Mouse (Mus musculus): ENCODE measurements around the gene Trpm6. TPM values are rescaled to one million over a fixed set of nuclear protein-coding genes. Genes with fewer than 3 reads are reported as not detected.

Gene Trpm6
- polyA plus RNA-seq, 1 experiment from 2014 or later: 0.03 TPM

DNA sequence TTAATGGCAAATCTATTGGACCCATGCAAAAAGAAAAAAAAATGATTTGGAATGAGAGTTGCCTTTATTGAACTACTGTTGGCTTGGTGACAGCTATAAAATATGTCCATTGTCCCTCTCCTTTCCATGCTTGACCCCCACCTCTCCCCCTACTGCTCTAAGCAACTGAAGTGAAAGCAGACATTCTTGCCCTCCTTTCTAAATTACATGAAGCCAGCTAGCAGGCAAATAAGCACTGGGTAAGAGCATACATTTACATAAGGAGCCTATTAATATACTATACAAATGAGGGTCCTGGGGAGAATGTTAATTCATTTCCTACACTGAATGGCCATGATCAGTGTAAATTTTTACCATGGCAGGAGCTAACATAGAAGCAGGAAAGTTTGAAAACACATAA, 148.5 kb downstream of the Trpm6 start:
- no peak for DNase-seq
- Histone ChIP-seq H3K27me3 (no peaks in the 10 kb centered on the region), H3K9me3 (replicated peaks) (no peaks in the 10 kb centered on the region), H3K36me3 (no peaks in the 10 kb centered on the region), H3K27ac (no peak overlapping the region), H3K4me1 (replicated peaks) (no peaks in the 10 kb centered on the region), H3K4me2 (no peak overlapping the region), H3K4me3 (replicated peaks) (no peak overlapping the region), H3K9ac (no peak overlapping the region)
- no peak for ATAC-seq (ENCODE audit: low read depth)

DNA sequence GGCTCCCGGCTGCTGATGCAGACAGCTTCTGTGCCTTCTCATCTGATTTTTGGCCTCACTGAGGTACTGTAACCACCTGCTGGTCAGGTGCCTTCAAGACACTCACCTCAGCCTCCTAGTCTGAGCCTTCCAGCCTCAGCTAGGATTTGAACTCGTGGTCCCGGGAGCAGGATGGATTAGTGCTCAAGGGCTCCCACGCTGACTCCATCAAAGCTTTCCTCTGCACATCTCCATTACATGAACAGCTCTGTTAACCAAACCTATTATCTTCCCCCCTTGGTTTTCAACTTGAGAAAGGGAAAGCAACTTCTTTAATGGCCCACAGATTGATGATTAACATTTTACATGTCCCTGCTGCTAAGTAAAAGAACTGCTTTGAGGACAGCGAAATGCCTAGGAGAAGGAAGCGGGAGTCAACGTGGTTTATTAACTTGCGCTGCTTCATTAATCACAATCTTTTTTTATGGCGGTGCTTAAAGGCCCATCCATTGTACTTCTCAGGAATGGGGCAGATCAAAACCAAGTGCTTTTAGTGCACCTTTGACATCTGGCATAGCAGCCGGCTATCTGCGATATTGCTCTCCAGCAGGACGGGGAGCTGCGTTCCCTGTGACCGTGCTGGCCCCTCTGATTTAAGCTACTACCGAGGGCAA, 152.4 kb downstream of the Trpm6 start:
- no peak for ATAC-seq (ENCODE audit: low read depth)
- H3K4me3 ChIP-seq (replicated peaks): no peak overlapping the region
- no peak overlapping the region for H3K9ac ChIP-seq
- 75% methylated on average over 15 of the region's 15 CpGs for WGBS (ENCODE audit: insufficient replicate concordance)
- DNase-seq: no peak
- H3K36me3 ChIP-seq: no peaks in the 10 kb centered on the region
- no peaks in the 10 kb centered on the region for H3K27me3 ChIP-seq
- H3K4me1 ChIP-seq (replicated peaks): no peaks in the 10 kb centered on the region
- no peaks in the 10 kb centered on the region for H3K9me3 ChIP-seq (replicated peaks)
- H3K4me2 ChIP-seq: no peak overlapping the region
- H3K27ac ChIP-seq: no peak overlapping the region

DNA sequence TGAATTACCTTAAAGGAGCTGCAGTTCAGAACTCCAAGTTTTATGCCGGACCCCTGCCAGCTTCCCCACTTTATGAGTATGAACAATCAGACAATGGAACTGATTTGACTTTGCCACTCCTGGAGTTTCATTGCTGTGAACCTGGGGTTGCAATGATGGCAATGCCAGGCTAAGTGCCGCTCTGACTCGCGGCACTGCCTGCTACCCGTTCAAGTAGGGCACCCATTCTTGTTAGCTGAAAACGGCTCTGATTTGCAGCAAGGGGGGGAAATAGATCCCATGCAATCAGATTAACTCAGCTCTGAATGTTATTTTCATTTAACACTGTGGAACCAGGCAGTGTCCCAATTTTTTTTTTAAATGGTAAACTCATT, 152.9 kb downstream of the Trpm6 start:
- no peak for DNase-seq
- H3K4me2 ChIP-seq: no peak overlapping the region
- H3K9ac ChIP-seq: no peak overlapping the region
- H3K36me3 ChIP-seq: no peaks in the 10 kb centered on the region
- no peaks in the 10 kb centered on the region for H3K4me1 ChIP-seq (replicated peaks)
- no peak overlapping the region for H3K4me3 ChIP-seq (replicated peaks)
- no peaks in the 10 kb centered on the region for H3K27me3 ChIP-seq
- 83% methylated on average over 6 of the region's 6 CpGs for WGBS (ENCODE audit: insufficient replicate concordance)
- H3K27ac ChIP-seq: no peak overlapping the region
- no peaks in the 10 kb centered on the region for H3K9me3 ChIP-seq (replicated peaks)
- ATAC-seq (ENCODE audit: low read depth): no peak

DNA sequence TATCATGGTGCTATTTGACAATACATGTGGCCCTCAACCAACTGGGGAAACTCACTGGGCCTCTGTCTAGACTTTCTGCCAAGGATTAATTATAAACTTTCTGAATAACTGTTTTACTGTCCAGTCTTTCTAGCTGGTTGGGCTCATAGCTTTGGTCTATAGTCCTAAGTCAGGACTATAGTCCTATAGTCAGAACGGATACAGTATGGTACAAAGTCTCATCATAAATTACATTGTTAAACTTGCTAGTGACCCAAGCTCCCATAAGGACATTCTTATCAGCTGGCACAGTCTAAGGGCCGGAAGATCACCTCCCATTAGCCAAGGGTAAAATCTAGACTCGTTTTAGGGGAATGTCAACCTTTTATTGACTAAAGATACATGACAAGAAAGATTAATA, 155.7 kb downstream of the Trpm6 start:
- ATAC-seq (ENCODE audit: low read depth) (no peak), DNase-seq (no peak)
- Histone ChIP-seq H3K4me2 (no peak overlapping the region), H3K36me3 (no peaks in the 10 kb centered on the region), H3K9me3 (replicated peaks) (no peaks in the 10 kb centered on the region), H3K4me3 (replicated peaks) (no peak overlapping the region), H3K27me3 (no peaks in the 10 kb centered on the region), H3K4me1 (replicated peaks) (no peaks in the 10 kb centered on the region), H3K9ac (no peak overlapping the region), H3K27ac (no peak overlapping the region)
- WGBS (ENCODE audit: insufficient replicate concordance): 40% methylated on average over 3 of the region's 3 CpGs

DNA sequence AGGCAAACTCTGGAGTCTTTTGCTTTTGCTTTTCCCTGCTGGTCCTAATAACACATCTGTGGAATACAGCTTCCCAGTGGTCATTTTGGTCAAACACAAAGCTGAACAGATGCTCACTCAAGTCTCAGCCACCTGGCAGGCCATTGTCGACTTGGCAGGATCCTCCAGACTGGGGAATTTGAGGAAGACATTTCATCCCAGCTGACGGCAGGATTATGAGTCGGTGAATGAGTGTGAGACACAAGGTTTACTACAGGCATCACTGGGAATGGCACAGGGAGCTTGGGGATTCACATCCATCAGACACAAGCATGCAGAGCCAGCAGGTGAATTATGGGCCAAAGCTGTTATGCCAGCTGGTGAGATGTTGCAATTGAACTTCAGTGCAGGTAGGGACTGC, 159.9 kb downstream of the Trpm6 start:
- WGBS (ENCODE audit: insufficient replicate concordance): 68% methylated on average over 3 of the region's 3 CpGs
- H3K4me3 ChIP-seq (replicated peaks): no peak overlapping the region
- H3K9me3 ChIP-seq (replicated peaks): no peaks in the 10 kb centered on the region
- H3K36me3 ChIP-seq: no peaks in the 10 kb centered on the region
- no peak for DNase-seq
- no peak overlapping the region for H3K4me2 ChIP-seq
- no peaks in the 10 kb centered on the region for H3K27me3 ChIP-seq
- no peak overlapping the region for H3K27ac ChIP-seq
- no peak overlapping the region for H3K9ac ChIP-seq
- no peak for ATAC-seq (ENCODE audit: low read depth)
- no peaks in the 10 kb centered on the region for H3K4me1 ChIP-seq (replicated peaks)

DNA sequence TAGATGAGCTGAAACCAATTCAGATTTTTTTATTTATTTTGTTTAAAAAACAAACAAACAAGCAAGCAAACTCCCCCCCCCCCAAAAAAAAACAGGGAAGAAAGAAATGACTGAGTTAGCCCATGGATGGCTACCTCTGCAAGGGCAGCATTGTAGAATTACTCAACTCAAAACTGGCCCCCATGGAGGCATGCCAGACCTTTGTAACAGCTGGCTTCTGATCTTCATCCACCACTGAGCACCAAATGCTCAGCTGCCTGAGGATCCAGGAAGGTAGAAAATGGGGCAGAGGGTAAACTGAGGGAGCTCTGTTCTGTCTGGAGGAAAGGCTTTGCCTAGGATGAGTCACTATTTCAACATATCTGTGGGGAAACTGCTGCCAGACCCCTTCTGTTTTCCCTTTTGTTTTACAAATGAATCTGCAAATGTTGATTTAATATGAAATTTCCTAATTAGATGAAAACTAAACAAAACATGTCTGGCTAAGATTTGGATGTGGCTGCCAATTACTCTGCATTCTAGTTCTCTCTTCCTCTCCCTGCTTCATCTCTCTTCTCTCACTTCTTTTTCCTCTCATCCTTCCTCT, 162.1 kb downstream of the Trpm6 start:
- Histone ChIP-seq H3K4me2 (no peak overlapping the region), H3K4me3 (replicated peaks) (no peak overlapping the region), H3K36me3 (no peaks in the 10 kb centered on the region), H3K27me3 (no peaks in the 10 kb centered on the region), H3K9me3 (replicated peaks) (no peaks in the 10 kb centered on the region), H3K27ac (no peak overlapping the region), H3K4me1 (replicated peaks) (no peaks in the 10 kb centered on the region), H3K9ac (no peak overlapping the region)
- DNase-seq: no peak
- no peak for ATAC-seq (ENCODE audit: low read depth)

DNA sequence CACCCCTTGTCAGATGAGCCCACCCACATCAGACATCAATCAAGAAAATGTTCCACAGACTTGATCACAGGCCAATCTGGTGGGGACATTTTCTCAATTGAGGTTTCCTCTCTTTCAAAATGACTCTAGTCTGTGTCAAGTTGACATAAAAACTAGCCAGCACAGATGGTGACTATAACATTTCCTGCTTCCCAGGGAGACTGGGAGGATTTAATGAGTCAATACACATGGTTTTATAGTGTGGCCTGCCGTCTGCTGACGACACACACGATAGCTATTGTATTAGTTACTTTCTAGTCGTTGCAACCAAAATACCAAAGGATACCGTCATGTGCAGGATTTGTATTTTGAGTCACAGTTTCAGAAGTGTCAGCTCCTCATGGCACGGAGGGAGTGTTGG, 191.6 kb downstream of the Trpm6 start:
- Histone ChIP-seq H3K27me3 (no peaks in the 10 kb centered on the region), H3K4me3 (replicated peaks) (no peak overlapping the region), H3K27ac (no peak overlapping the region), H3K9me3 (replicated peaks) (no peaks in the 10 kb centered on the region), H3K4me1 (replicated peaks) (no peaks in the 10 kb centered on the region), H3K4me2 (no peak overlapping the region), H3K36me3 (no peaks in the 10 kb centered on the region), H3K9ac (no peak overlapping the region)
- WGBS (ENCODE audit: insufficient replicate concordance): 66% methylated on average over 6 of the region's 6 CpGs
- DNase-seq: no peak
- no peak for ATAC-seq (ENCODE audit: low read depth)

Other genes starting within 250 kb of the Trpm6 start
- 63.7 and 64.5 TPM in 2 replicates for gene Ostf1, start 118.2 kb upstream of the Trpm6 start, polyA plus RNA-seq (2015; fragmentation: Nextera tagmentation; extraction: Ambion mirVana)
- 6.8 TPM in 2 replicates for gene Nmrk1, start 118.0 kb upstream of the Trpm6 start, polyA plus RNA-seq (2015; fragmentation: Nextera tagmentation; extraction: Ambion mirVana)
- 24.7 and 25.6 TPM in 2 replicates for gene Carnmt1, start 79.2 kb upstream of the Trpm6 start, polyA plus RNA-seq (2015; fragmentation: Nextera tagmentation; extraction: Ambion mirVana)
- gene D030056L22Rik, start 36.8 kb upstream of the Trpm6 start, polyA plus RNA-seq (2015; fragmentation: Nextera tagmentation; extraction: Ambion mirVana): 36.8 and 41.7 TPM in 2 replicates